Mouse (Mus musculus): ENCODE measurements at regions not wholly inside any gene's neighbourhood (a gene's known extent, or its start where the extent isn't known, plus 50 kb on each side); places are given as distances from the start of the nearest gene placed in this dataset.
"Not testable (repeated sequence)": the region's sequence is repeated elsewhere in the genome, so short reads cannot be mapped to it uniquely, and the experiment has no call there.

DNA sequence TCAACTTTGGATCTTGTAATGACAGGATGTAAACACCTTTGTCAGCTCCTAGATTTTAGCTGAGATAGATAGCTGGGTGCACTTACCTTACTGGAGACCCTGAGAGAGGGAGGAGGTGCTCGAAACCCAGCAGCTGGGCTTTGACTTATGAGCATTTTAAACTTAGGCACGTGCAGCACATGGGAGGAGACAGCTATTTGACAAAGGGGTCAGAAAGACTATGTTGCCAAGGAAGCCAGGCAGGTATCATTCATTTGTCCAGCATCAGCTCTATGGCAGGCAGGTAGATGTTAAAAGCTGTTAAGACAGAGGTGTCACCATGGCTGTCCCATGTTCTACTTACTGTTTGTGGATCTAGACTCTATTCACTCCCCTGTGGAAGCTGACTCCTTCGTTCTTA lies 120.0 kb upstream of the Tet2 start:
- DNase-seq (ENCODE audit: low spot score in 2 of 2) = no peak

- no peak for DNase-seq (ENCODE audit: low spot score in 2 of 2)
Measured at GRCm38 (mm10) chr3:133665425-133666317, 120.7 kb upstream of the Tet2 start.

GRCm38 (mm10) chr3:133672742-133673447 lies 128.0 kb upstream of the Tet2 start:
- peak; percentile 56 to 64 for DNase-seq (ENCODE audit: low spot score in 2 of 2)

DNA sequence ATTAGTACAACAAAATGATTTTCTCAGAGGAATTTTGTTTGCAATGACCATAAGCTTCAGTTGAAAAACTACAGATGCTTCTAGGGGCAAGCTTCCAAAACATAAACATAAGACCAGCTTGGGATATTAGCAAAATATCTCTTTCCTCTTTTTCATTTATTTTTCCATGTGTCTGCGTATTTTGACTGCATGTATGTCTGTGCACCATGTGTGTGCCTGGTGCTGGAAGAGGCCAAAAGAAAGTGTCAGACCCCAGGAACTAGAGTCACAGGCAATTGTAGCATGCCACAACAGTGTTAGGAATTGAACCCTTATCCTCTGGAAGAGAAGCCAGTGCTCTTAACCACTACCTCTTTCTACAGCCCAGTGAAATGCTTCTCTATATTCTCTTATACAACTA lies 133.0 kb upstream of the Tet2 start:
- no peak for DNase-seq (ENCODE audit: low spot score in 2 of 2)

DNA sequence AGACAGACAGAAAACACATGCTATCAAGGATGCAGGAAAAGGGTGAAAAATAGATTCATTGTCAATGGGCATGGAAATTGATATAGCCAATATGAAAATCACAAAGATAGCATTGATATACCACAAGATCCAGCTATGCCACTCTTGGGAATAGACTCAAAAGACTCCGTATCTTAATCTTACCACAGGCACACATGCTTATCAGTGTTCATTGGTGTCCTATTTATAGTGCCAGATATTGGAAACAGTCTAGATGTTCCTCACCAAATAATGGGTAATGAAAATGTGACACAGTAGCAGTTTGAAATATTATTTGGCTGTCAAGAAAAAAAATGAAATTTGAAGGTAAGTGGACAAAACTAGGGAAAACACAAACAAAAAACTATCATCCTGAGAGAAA lies 135.0 kb upstream of the Tet2 start:
- no peak for DNase-seq (ENCODE audit: low spot score in 2 of 2)

DNA sequence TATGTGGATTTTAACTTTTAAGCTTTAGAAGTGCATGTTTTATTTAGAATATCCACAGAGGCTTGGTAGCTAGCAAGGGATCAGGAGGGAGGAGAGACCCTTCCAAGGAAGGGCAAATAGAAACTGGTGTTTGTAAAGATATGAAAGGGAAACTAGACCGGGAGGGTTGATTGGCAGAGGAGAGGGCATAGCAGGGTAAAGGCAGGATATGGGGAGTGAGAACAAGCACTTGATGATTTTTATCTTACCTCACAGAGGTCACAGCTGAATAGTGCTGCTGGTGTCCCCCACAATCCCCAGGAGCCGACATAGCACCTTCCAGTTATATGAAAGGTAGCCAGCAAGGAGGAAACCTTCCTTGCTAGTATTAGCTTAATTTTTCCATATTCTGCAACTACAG lies 135.4 kb upstream of the Tet2 start:
- DNase-seq (ENCODE audit: low spot score in 2 of 2) = no peak

- no peak for DNase-seq (ENCODE audit: low spot score in 2 of 2)
Measured at GRCm38 (mm10) chr3:133680805-133681204, 135.9 kb upstream of the Tet2 start.

- no peak for DNase-seq (ENCODE audit: low spot score in 2 of 2)
Measured at GRCm38 (mm10) chr3:133684196-133684743, 139.3 kb upstream of the Tet2 start.

- no peak for DNase-seq (ENCODE audit: low spot score in 2 of 2)
Measured at GRCm38 (mm10) chr3:133684747-133685146, 139.8 kb upstream of the Tet2 start.

GRCm38 (mm10) chr3:133685393-133685792 lies 140.5 kb upstream of the Tet2 start:
- no peak for DNase-seq (ENCODE audit: low spot score in 2 of 2)

- DNase-seq (ENCODE audit: low spot score in 2 of 2) = peak; percentile 40 to 46
Measured at GRCm38 (mm10) chr3:133694057-133694456, 149.1 kb upstream of the Tet2 start.

DNA sequence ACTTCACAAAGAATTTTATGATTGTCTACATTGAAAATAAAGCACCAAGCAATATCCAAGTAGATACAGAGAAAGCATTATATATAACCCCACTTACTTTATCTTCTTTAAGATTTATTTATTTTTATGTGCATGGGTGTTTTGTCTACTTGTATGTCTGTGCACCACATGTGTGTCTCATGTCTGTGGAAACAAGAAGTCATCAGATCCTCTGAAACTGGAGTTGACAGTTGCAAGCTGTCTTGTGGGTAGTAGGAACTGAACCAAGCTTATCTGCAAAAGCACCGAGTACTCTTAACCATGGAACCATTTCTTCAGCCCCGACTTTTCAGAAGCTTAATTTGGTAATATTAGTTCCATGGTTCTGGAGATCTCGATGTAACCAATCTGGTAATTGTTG lies 151.2 kb upstream of the Tet2 start:
- DNase-seq (ENCODE audit: low spot score in 2 of 2) = no peak

DNA sequence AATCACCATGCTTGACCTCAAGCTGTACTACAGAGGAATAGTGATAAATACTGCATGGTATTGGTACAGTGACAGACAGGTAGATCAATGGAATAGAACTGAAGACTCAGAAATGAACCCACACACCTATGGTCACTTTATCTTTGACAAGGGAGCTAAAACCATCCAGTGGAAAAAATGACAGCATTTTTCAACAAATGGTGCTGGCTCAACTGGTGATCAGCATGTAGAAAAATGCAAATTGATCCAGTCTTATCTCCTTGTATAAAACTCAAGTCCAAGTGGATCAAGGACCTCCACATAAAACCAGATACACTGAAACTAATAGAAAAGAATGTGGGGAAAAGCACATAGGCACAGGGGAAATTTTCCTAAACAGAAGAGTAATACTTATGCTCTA lies 159.9 kb upstream of the Tet2 start:
- not testable (repeated sequence) for DNase-seq (ENCODE audit: low spot score in 2 of 2)

DNA sequence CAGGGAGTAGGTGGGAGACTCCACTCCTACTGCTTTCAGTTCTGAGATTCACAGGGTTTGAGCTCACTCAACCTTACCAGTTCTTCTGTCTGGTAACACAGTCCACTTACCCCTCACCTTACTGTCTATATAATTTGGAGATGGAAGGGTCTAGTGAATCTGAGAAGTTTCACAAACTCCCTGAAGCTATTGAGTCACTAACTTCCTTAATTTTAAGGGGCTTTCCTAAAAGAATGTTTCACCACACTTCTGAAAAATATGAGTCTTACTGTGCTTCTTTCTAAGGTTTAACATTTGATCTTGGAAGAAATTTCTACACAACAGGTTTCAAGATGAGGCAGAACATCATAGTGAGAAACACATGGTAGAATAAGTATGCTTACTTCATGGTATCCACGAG lies 166.6 kb upstream of the Tet2 start:
- DNase-seq (ENCODE audit: low spot score in 2 of 2) = no peak

DNA sequence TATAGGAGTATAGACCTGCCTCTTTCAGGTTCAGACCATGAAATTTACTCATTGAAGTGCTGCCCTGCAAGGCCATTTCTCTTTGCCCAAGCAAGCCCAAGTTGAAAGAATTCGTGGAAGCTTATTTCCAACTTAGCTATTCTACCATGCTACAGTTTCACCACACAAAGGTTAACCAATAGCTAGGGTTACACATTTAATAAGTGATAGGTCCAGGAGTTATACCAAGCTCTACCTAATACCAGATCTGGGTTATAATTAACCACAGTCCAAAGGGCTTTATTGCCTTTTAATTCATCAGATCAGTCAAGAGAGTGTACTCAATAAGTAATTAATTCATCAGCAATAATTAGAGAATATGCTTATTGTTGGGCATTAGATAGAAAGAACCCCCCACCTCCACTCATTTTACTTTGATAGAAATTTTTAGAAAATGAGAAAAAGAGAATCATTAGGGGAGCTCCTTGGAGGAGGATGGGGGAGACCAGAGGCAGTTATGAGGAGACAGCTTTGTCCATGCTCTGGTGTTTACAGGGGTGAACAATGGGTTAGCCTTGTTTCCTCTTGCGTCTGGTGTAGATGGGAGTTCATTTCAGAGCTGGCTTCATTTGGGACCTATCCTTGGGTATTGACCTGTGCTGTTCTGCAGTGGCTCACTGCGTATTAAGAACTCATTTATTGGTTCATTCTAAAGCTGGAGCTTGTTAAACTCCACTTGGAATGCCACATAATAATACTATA lies 177.8 kb upstream of the Tet2 start:
- no peak for DNase-seq (ENCODE audit: low spot score in 2 of 2)

- DNase-seq (ENCODE audit: low spot score in 2 of 2) = no peak
Measured at GRCm38 (mm10) chr3:133726831-133727230, 181.9 kb upstream of the Tet2 start.

DNA sequence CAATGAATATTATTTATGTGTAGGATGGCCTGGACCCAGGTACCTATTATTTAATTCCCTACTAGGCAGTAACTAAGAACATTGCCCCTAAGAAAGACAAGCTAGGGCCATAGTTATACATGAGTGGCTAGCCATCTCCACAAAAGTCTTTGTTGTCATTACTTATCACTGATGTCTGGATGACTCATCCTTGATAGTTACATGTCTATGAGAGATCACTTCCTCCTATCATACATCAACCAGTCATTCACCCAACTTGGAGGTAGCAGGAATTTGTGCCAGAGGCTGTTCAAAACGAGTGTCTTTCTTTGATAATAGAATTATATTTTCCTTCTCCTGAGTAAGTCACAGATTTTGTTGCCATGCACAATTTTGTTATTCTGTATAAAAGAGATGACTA lies 190.7 kb upstream of the Tet2 start:
- no peak for DNase-seq (ENCODE audit: low spot score in 2 of 2)

- no peak for DNase-seq (ENCODE audit: low spot score in 2 of 2)
Measured at GRCm38 (mm10) chr3:133738936-133739335, 194.0 kb upstream of the Tet2 start.

GRCm38 (mm10) chr3:133744552-133745118 lies 199.7 kb upstream of the Tet2 start:
- DNase-seq (ENCODE audit: low spot score in 2 of 2) = no peak

- DNase-seq (ENCODE audit: low spot score in 2 of 2) = no peak
Measured at GRCm38 (mm10) chr3:133748756-133749737, 204.1 kb upstream of the Tet2 start.

- DNase-seq (ENCODE audit: low spot score in 2 of 2) = no peak
Measured at GRCm38 (mm10) chr3:133750061-133750460, 205.1 kb upstream of the Tet2 start.

Measured in right cerebral cortex, adult 2 months (tissue).